Mouse (Mus musculus): ENCODE results near the gene Ctxn1. TPM values are rescaled to one million over a fixed set of nuclear protein-coding genes. Genes with fewer than 3 reads are reported as not detected.

Gene Ctxn1
- total RNA-seq, 2 experiments from 2014 or later, result 0.34 TPM; not detected in 1

GRCm38 (mm10) chr8:4252116-4252760 is 6.8 kb downstream of the Ctxn1 start:
- ATAC-seq (replicated peaks; ENCODE audit: low FRiP score, poor library complexity, severe bottlenecking), result no peak

GRCm38 (mm10) chr8:4250306-4250970 is 8.6 kb downstream of the Ctxn1 start:
- ATAC-seq (replicated peaks; ENCODE audit: low FRiP score, poor library complexity, severe bottlenecking), result peak; percentile 45; the same call in 1 of the 2 replicates

DNA sequence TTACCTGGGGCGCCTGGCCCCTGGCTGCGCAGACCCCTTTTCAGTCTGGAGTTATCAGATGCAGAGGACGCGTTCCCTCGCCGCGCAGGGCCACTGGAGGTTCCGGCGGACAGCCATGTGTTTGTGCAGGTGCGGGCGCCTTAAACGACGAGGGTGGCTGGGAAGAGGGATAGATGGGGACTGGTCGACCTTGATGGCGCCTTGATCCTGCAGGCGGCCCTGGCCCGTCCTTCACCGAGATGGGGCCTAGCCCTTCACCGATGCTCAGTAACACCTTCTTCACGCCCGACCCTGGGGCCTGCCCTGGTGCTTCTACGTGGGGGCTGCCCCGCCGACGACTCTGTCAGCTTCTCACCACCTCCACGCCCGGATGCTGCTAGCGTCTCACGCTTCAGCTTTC is 9.9 kb downstream of the Ctxn1 start:
- ATAC-seq (replicated peaks; ENCODE audit: low FRiP score, poor library complexity, severe bottlenecking), result no peak

GRCm38 (mm10) chr8:4247951-4248540 is 11.0 kb downstream of the Ctxn1 start, which contains the start of gene Tgfbr3l:
Tgfbr3l (plus strand) TSS chr8:4248214.
- no peak for ATAC-seq (replicated peaks; ENCODE audit: low FRiP score, poor library complexity, severe bottlenecking)

DNA sequence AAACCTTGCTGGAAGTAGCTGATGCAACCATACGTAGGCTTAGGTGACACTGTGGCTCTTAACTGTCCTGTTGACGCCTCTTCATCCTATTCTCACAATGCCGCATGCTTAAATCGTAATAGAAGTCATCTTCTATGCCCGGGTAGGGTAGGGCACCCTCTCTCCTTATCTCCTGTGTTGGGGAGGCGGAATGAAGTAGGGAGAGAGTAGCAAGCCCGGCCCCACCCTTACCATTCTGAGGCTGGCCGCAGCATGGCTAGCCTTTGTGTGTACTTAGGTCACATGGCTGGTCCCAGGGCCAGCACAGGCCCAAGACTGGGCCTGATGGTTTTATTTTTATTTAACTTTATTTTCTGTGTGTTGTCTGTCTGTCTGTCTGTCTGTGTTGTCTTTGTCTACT is 11.8 kb downstream of the Ctxn1 start:
- no peak for ATAC-seq (replicated peaks; ENCODE audit: low FRiP score, poor library complexity, severe bottlenecking)

DNA sequence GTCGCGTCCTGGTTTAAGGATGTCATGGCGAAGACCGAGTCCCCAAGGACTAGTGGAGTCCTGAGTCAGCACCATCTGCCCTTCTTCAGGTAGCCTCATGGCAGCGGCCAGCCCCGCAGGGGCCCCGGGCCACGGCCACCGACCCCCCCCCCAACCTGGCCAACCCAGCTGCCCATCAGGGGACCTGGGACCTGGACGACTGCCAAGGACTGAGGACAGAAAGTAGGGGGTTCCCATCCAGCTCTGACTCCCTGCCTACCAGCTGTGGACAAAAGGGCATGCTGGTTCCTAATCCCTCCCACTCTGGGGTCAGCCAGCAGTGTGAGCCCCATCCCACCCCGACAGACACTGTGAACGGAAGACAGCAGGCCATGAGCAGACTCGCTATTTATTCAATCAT is 13.3 kb downstream of the Ctxn1 start:
- ATAC-seq (replicated peaks; ENCODE audit: low FRiP score, poor library complexity, severe bottlenecking), result no peak

DNA sequence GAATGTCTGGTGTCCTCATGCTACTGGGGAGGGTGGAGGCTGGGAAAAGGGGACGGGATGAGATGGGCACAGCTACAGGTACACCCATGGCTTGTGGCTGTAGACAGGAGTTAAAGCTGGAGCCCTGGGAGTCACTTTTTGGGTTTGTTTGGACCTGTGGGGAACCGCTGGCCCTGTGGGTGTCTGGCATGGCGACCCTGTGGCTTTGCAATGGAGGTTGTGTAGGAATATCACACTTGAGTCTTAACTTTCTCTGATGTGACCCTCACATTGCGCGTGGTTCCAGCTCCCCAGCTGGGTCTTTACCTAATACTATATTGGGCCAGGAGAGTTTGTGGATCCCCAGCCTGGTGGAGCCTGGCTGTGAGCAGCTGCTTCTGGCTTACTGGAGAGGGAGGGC is 14.0 kb downstream of the Ctxn1 start:
- no peak for ATAC-seq (replicated peaks; ENCODE audit: low FRiP score, poor library complexity, severe bottlenecking)

DNA sequence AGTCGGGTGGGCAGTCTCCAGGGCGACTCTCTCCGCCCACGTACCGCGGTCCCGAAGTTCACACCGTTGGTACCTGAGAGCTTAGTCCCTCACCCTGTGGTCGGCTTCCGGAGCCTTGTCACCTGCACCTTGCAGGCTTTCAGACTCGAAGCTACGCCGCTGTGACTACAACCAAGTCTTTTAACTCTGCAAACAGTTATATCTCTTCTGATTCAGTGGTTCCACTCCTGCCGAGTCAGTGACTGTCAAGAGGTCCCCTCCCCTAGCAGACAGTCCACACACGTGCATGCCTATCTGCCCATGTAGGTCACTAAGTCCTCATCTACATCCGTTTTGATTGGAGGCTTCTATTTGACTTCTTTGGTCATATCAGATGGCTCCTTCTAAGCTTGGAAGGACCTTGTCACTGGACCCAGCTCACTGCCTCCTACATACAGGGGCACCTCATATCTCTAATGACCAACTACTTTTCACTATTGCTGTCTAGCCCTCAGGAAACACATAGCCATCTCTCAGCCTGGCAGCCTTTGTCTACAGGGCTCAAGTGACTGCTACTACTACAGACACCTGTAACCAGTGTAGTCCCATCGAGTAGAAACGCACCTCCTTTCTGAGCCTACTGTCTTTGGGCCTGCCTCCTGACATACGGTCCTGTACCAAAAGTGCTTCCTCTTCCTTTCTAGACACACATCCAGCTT is 19.7 kb downstream of the Ctxn1 start:
- peak; percentile 26 for ATAC-seq (replicated peaks; ENCODE audit: low FRiP score, poor library complexity, severe bottlenecking)

GRCm38 (mm10) chr8:4238434-4239192 is 20.5 kb downstream of the Ctxn1 start, which contains the start of the genes Map2k7 and Gm49320:
Map2k7 (plus strand) TSS chr8:4238740.
Gm49320 (plus strand) TSS chr8:4238865.
- ATAC-seq (replicated peaks; ENCODE audit: low FRiP score, poor library complexity, severe bottlenecking), result peak; percentile 86

DNA sequence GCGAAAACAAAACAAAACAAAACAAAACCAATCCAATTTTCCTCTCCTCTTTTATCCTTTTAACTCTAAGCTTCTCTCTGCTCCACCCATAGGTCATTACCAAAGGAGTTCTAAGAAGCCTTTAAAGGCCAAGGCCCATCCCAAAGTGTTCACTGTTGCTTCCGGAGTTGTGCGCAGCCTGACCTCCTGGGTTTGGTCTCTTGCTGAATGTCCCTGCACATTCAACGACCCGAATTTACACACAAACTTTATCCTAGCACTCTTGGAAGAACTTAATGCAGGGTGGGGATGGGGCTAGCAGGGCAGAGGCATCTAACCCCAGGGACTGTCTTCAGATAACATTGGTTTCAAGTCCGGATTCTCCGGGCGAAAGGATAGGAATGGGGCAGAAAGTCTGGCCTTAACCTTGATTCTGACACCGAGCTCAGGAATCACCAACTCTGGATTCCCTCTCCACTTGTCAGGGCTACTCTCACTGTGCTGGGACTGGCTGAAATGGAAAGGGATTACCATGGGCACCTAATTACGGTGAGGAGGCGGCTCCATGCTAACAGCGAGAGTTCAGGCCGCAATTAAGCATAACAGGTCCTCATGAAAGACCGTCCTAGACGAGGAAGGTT is 21.1 kb downstream of the Ctxn1 start:
- ATAC-seq (replicated peaks; ENCODE audit: low FRiP score, poor library complexity, severe bottlenecking), result peak; percentile 4; the same call in 1 of the 2 replicates

DNA sequence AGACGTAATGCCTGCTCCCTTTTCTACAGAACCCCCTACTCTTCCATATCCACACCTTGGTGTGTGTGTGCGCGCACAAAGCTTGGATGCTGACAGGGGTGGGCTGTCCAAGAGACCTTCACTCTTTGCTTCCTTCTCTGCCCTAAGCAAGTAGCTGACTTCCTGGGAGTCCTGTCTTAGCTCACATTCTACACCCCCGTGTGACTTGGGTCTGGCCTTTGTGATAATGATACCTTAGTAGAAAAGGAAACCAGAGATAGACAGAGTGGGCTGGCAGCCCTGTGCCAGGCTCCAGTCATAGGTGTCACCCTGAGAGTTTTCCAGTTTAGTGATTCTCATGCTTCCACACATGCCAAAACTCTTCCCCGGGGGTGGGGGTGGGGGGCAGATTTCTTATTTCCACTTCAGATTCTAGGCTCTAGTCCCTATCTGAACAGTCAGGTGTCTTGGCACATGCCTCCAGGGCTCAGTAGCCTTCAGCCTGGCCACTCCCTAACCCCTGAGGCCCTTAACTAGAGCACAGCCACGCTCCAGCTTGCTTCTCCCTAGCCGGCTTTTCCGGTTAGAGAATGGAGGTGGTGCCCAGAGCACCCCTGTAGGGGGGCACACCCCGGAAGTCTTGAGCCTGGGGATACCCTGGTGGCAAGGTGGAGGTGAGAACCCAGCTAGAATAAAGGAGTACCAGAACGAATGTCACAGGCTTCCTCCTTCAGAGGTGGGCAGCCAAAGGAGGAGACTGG is 28.3 kb downstream of the Ctxn1 start:
- ATAC-seq (replicated peaks; ENCODE audit: low FRiP score, poor library complexity, severe bottlenecking), result no peak

- ATAC-seq (replicated peaks; ENCODE audit: low FRiP score, poor library complexity, severe bottlenecking), result no peak
Observed at GRCm38 (mm10) chr8:4229784-4230183, 29.3 kb downstream of the Ctxn1 start.

DNA sequence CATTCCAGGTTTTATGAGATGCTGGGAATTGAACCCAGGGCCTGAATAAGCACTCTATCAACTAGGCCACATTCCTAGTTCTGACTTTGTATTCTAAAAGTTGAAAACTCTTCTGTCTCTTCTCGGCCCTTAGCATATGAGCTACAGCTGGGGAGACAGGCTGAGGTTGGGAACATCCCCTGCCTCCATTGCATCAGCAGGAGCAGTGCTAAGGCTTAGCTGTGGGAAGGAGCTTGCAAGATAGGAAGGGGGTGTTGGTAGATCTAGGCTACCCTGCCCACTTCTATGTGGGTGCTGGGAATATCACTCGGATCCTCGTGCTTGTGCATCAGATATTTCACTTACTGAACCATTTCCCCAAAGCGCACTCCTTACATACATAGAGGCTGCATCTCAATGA is 31.2 kb downstream of the Ctxn1 start:
- no peak for ATAC-seq (replicated peaks; ENCODE audit: low FRiP score, poor library complexity, severe bottlenecking)

- ATAC-seq (replicated peaks; ENCODE audit: low FRiP score, poor library complexity, severe bottlenecking), result no peak
Observed at GRCm38 (mm10) chr8:4226739-4227347, 32.2 kb downstream of the Ctxn1 start, which contains the start of gene Lrrc8e. Lrrc8e (plus strand) TSS chr8:4226827.

GRCm38 (mm10) chr8:4226323-4226722 is 32.8 kb downstream of the Ctxn1 start:
- ATAC-seq (replicated peaks; ENCODE audit: low FRiP score, poor library complexity, severe bottlenecking), result no peak

GRCm38 (mm10) chr8:4222059-4222458 is 37.0 kb downstream of the Ctxn1 start:
- ATAC-seq (replicated peaks; ENCODE audit: low FRiP score, poor library complexity, severe bottlenecking), result no peak

DNA sequence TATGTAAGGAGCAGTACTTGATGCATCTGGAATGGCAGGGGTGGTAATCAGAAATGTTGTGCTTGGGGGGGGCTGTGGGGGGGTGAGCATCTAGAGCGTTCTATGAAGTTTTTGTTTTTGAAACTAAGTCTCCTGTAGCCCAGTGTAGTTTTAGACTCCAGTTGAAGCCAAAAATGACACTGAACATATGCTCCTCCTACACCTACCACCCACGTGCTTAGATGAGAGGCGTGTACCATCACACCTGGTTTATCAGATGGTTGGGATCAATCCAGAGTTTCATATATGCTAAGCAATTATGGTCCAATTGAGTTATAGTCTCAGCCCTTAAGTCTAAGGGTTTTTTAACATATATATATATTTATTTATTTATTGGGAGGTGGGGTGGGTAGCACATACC is 39.5 kb downstream of the Ctxn1 start:
- ATAC-seq (replicated peaks; ENCODE audit: low FRiP score, poor library complexity, severe bottlenecking), result no peak
